Mouse (Mus musculus): Measurements from ENCODE around the gene Kmt5a.
"Not testable (repeated sequence)": the region's sequence is repeated elsewhere in the genome, so short reads cannot be mapped to it uniquely, and the experiment has no call there.

The Kmt5a gene

GRCm38 (mm10) chr5:124446301-124446881, 6.7 kb downstream of the Kmt5a start:
- DNase-seq (ENCODE audit: low read depth) = peak; percentile 81

DNA sequence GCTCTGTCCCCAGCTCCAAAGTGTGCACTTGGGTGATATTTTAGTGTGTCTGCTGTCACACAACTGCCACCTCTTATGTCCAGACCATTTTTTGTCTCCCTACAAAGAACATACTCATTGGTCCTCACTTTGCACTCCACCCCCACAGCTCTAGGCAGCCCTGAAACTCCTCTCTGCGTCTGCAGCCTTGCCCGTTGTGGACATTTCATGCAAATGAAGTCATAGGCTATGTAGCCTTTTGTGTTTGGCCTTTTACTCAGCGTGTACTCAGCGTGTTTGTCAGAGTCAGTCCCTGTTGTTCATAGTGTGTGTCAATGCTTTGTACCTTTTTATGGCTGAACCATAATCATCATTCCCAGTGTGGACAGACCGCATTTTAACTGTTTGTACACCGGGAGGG, 9.8 kb downstream of the Kmt5a start:
- no peak for DNase-seq (ENCODE audit: low read depth)

DNA sequence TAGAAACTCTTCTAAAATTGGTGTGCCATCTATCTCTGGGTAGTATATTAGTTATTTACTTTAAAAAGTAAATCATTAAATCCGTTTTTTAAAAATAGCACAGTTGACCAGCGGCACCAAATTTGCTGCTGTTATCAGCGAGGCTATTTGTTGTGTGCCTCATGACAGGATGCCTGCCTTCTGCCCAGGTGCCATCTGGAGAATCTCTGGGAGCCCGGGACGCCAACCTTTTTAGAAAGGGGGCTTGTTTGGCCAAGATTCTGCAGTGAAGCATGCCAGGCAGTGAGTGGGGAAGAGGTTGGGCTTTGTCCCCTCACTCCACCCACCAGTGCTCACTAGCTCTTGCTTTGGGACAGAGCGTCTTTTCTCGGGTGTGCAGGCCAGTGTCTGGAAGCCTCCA, 10.3 kb downstream of the Kmt5a start:
- DNase-seq (ENCODE audit: low read depth) = no peak

DNA sequence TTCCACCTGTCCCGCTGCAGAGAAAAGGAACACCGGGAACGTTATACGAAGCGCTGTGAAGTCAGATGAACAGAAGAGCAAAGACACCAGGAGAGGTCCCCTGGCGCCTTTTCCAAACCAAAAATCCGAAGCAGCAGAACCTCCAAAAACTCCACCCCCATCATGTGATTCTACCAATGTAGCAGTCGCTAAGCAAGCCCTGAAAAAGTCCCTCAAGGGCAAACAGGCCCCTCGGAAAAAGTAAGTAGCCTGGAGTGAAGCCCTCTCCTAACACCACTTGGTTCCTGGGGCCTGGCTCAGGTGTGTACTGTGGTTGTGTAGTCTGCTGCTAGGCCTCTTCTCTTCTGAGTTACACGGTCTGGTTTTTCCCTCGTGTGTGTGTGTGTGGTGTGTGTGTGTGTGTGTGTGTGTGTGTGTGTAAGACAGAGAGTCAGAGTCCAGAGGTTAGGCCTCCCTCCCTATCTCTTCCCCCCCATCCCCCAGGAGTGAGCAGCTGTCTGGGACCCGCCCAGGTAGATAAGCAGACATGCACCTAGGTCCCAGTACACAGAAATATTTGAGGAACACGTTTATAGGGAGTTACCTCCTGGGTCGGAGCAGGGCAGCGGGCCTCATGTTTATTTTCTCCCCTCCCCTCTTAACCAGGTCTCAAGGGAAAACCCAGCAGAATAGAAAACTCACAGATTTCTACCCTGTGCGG, 11.1 kb downstream of the Kmt5a start:
- no peak for DNase-seq (ENCODE audit: low read depth)

- DNase-seq (ENCODE audit: low read depth) = no peak
Measured at GRCm38 (mm10) chr5:124452494-124453228, 12.9 kb downstream of the Kmt5a start.

DNA sequence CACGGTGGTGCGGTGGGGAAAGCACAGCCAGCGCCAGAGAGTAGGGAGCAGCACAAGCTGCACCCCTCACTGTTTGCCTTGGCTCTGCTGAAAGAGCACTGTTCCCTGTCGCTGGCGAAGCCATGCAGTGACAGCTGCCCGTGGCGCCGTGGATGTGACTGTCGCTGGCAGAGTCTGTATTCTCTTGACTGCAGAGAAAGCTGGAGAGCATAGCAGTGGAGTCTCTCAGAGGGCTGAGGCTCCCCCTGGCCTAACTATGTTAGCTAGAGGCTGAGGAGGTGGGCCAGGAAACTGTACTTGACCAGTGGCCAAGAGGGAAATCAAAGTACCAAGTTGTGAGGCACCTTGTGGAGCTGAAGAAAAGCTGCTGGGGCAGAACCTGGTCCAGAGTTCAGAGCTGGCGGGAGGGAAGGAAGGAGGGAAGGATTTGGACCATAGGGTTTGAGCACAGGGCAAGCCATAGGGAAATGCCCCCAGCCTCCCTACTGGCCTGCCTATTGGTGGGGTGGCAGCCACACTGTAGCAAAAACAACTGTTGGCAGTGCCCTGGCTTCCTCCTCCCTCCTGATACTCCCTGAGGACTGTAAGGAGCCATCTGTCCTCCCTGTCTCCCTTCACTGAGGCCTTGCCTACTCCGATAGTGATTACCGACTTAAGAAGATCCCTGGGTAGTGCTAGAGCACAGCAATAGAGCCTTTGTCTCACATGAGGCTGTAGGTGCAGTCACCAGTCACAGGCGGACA, 13.8 kb downstream of the Kmt5a start:
- no peak for DNase-seq (ENCODE audit: low read depth)

- DNase-seq (ENCODE audit: low read depth) = no peak
Measured at GRCm38 (mm10) chr5:124454082-124454419, 14.3 kb downstream of the Kmt5a start.

- DNase-seq (ENCODE audit: low read depth) = no peak
Measured at GRCm38 (mm10) chr5:124456762-124457161, 17.0 kb downstream of the Kmt5a start.

GRCm38 (mm10) chr5:124460922-124461321, 21.2 kb downstream of the Kmt5a start:
- not testable (repeated sequence) for DNase-seq (ENCODE audit: low read depth)

DNA sequence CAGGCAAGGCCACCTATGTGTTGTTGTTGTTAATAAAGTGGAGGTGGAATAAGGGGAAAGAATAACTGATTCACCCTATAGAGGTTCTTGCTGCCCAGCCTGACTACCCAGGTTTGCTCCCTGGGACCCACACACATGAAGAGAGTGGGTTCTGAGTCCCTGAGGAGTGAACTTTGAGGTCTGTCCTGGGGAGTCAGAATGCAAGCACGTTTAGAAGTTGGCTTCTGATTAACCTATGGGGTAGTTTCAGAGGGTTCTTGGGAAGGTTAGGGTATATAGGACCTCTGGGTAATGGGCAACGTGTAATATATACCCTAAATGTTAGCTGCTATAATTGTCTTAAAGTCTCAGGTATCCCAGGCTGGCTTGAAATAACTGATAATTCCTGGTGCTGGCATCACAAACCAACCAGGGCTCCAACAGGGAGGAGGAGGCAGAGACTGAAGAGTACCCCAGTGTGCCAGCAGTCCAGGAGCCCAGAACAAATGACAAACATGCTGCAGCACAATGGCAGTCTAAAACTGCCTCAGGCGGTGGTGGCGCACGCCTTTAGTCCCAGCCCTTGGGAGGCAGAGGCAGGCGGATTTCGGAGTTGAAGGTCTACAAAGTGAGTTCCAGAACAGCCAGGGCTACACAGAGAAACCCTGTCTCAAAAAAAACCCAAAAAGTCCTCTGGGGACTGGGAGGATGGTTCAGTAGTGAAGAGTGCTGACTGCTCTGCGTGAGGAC, 22.7 kb downstream of the Kmt5a start:
- no peak for DNase-seq (ENCODE audit: low read depth)

DNA sequence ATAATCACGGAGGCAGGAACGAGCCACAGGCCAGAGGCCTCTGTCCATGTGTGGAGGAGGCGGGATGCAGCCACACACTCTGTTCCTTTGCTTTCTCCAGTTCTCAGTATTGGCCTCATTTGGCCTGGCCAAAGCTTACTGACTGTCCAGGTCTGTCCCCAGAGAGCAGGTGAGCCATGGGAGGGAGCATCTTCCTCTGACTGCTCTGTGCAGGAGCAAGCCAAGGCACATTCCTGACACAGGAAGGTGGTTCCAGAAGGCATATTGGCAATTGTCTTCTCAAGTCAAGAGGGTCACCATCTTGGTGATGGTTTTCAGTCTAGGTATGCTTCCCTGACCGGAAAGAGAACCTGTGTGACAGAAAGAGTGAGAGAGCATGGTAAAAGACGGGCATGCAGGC, 23.7 kb downstream of the Kmt5a start:
- no peak for DNase-seq (ENCODE audit: low read depth)

DNA sequence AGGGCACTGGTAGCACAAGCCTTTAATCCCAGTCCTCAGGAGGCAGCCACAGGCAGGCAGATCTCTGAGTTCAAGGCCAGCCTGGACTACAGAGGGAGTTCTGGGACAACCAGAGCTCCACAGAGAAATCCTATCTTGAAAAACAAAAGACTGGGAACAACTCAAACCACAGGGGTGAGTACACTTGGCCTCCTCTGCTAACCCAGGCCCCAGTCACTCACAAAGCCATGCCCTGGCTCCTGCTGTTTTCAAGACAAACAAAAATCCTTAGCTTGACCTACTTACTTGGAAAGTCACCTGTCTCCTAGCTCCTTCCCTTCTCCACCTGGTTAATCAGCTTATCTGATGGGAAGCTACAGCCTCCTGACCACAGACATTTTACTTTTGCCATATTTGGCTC, 25.2 kb downstream of the Kmt5a start:
- DNase-seq (ENCODE audit: low read depth) = no peak

DNA sequence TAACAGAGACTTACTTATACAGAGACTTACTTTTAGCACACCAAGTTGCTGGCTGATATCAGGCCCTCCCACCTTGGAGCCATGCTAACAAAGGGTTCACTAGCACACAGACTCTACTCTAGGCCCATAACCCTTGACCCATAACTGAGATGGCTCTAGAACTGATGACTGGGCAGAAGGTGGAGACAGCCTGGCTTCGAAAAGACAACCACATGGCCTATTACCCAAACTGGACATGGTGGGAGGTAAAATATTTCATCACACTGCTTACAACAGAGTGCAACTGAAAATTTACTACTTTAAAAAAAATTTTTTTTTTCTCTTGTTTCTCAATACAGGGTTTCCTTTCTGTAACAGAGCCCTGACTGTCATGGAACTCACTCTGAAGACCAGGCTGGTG, 28.0 kb downstream of the Kmt5a start:
- no peak for DNase-seq (ENCODE audit: low read depth)

- no peak for DNase-seq (ENCODE audit: low read depth)
Measured at GRCm38 (mm10) chr5:124468365-124468764, 28.6 kb downstream of the Kmt5a start.

DNA sequence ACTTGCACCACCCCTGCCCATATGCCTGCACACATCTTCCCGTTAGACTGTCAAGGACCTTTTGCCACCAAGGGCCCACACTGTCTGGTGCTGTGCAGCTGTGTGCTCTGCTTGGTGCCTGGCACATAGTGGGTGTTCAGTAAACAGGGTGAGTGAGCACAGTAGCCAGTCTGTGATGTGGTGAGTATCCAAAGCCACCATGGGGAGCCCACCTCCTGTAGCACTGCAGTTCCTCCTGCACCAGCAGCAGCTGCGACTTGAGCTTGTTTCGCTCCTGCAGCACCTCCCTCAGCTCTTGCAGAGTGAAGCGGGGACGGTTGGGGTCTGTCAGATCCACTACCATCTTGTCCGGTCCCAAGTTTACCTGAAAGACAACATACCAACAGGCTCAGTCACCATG, 29.8 kb downstream of the Kmt5a start:
- no peak for DNase-seq (ENCODE audit: low read depth)

- DNase-seq (ENCODE audit: low read depth) = no peak
Measured at GRCm38 (mm10) chr5:124470591-124471171, 31.0 kb downstream of the Kmt5a start.

- no peak for DNase-seq (ENCODE audit: low read depth)
Measured at GRCm38 (mm10) chr5:124478873-124479204, 39.1 kb downstream of the Kmt5a start.

DNA sequence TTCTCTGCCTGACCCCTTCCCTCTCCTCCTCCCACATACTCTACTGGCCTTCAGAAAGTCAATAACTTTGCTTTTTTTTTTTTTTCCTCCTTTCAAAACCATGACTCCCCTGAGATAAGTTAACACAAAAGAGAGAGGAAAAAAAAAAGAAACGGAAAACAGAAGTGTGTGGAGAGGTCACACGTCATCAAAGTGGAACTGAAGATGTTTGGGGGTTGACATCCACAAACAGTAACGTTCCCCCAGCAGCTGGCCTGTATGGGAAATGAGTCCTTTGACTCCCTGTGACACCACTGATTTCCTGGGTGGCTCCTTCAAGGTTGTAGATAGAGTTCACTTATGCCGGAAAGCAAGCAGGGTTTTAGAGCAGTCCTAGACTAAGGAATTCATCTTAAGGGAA, 40.4 kb downstream of the Kmt5a start:
- no peak for DNase-seq (ENCODE audit: low read depth)

GRCm38 (mm10) chr5:124481714-124482113, 42.0 kb downstream of the Kmt5a start:
- no peak for DNase-seq (ENCODE audit: low read depth)

GRCm38 (mm10) chr5:124482436-124482965, 42.8 kb downstream of the Kmt5a start:
- no peak for DNase-seq (ENCODE audit: low read depth)

DNA sequence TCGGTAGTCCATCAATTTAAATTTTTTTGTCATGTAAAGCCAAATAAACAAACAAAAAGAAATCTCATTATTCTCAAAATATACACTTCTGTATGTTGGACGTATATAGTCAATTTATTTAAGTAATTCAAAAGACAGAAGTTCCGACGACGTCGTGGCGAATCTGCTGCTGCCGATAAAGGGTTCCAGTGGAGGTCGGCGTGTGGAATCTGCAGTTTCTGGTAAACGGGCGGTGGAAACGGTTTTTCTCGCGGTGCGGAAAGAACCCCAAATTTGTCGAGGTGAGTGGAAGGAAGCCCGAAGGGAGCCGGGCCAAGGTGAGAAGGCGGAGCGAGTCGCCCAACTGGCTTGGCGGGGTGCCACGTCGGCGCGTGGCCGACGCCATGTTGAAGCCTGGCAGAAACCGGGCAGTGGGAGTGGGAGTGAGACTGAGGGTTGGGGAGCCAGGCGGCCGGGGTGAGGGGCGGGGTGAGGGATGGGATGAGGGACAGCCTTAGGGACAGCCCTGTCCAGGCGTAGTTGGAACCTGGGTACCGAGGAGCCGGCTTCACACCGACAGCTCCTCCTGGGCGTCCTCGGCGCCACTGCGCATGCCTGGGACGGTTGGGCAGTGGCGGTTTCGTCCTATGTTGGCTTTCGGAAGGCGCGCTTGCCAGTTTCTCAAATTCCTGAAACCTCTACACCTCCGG, 43.4 kb downstream of the Kmt5a start, which contains the start of gene Snrnp35:
Gene Snrnp35 (plus strand): TSS at position 169 of the 689 bp plus-strand sequence.
- DNase-seq (ENCODE audit: low read depth) = peak; percentile 79
